Mouse (Mus musculus) liver, postnatal 0 days (tissue): Measurements from ENCODE around the gene Prr7. TPM values are rescaled to one million over a fixed set of nuclear protein-coding genes. Genes with fewer than 3 reads are reported as not detected.

Experiments
- ATAC-seq: fragments of 200-750 bp; cut with Nextera tagmentation; 2 replicates; pipeline ENCODE4 v1.8.0; 2017; ENCODE audit warnings: mild to moderate bottlenecking, moderate library complexity
- DNase-seq: peaks from one replicate; pipeline ENCODE4 v3.0.0-alpha.2; 2016
- H3K27ac ChIP-seq: fragments of 300-500 bp; sonication (generic); 2 replicates; pipeline ENCODE4 v1.5.1; 2014; ENCODE audit warnings: antibody characterized with exemption, moderate library complexity, mild to moderate bottlenecking, low read depth
- H3K27me3 ChIP-seq: fragments of 300-500 bp; sonication (generic); 2 replicates; pipeline ENCODE4 v1.6.1; 2014; ENCODE audit warnings: low read length, control low read depth, mixed read lengths; ENCODE audit not compliant: insufficient read depth
- H3K36me3 ChIP-seq: fragments of 300-500 bp; sonication (generic); replicated peaks from 2 replicates; pipeline ENCODE4 v1.6.1; 2014; ENCODE audit warnings: mild to moderate bottlenecking, control low read depth, low read length, moderate library complexity, mixed read lengths; ENCODE audit not compliant: insufficient read depth
- H3K4me1 ChIP-seq: fragments of 300-500 bp; sonication (generic); 2 replicates; pipeline ENCODE4 v1.6.1; 2014; ENCODE audit warnings: antibody characterized with exemption, mild to moderate bottlenecking, control low read depth; ENCODE audit not compliant: insufficient read depth
- H3K4me2 ChIP-seq: fragments of 300-500 bp; sonication (generic); 2 replicates; pipeline ENCODE4 v1.6.1; 2014; ENCODE audit warnings: low read depth, mild to moderate bottlenecking, low read length, moderate library complexity, mixed read lengths
- H3K4me3 ChIP-seq: fragments of 300-500 bp; sonication (generic); 2 replicates; pipeline ENCODE4 v1.5.1; 2014; ENCODE audit warnings: low read depth, low read length
- H3K9ac ChIP-seq: fragments of 300-500 bp; sonication (generic); replicated peaks from 2 replicates; pipeline ENCODE4 v1.6.1; 2014; ENCODE audit warnings: mild to moderate bottlenecking, moderate library complexity
- H3K9me3 ChIP-seq: fragments of 300-500 bp; sonication (generic); 2 replicates; pipeline ENCODE4 v1.6.1; 2016; ENCODE audit warnings: mild to moderate bottlenecking, control low read depth, low read length, mixed read lengths
- CTCF ChIP-seq: sonication (generic); IDR thresholded peaks from 2 replicates; pipeline ENCODE4 v1.5.1; 2016; ENCODE audit warnings: antibody characterized with exemption, low read depth
- EP300 ChIP-seq: IDR thresholded peaks from 2 replicates; pipeline ENCODE4 v1.6.1; 2016; ENCODE audit warnings: antibody characterized with exemption, low read depth, mild to moderate bottlenecking
- WGBS: fragments of 180-500 bp; shearing (Covaris S2); extraction: QIAGEN DNeasy Blood & Tissue Kit; methylation state at CpG from one replicate; pipeline ENCODE4 v1.1.7; 2014; ENCODE audit not compliant: insufficient replicate concordance; 5-methylcytosine and 5-hydroxymethylcytosine counted together
- polyA plus RNA-seq: library from polyadenylated mRNA; unstranded; fragments of >200 nt; fragmentation: Nextera tagmentation; extraction: Ambion mirVana; gene quantifications from 2 replicates; pipeline ENCODE4 v1.2.1, GENCODE M21; 2015

Prr7 gene
- polyA plus RNA-seq, 1 experiment from 2014 or later: not detected

DNA sequence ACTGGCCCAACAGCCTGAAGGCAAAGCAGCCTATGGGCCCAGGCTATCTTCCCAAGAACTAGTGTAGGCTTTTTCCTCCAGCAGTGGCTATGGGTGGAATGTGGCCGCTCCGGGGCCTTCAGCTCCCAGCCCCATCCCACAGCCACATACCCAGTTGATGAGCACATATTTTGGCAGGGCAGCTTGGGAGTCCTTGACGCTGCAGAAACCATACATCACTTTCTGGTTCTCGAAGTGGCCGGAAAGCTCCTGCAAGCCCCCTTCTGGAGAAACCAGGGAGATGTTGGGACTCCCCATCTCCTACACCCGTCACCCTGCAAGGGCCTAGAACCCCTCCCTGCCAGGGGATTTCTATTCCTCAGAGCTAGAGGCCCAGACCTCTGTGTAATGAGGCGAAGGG is 18.5 kb downstream of the Prr7 start:
- no peaks in the 10 kb centered on the region for H3K9me3 ChIP-seq
- ATAC-seq (no peak), DNase-seq (no peak)
- peaks cover 11% of the 10 kb centered on the region for H3K4me1 ChIP-seq
- peaks cover 29% of the 10 kb centered on the region for H3K27me3 ChIP-seq
- no peak overlapping the region for H3K4me2 ChIP-seq
- no peak overlapping the region for H3K9ac ChIP-seq
- WGBS: 71% methylated on average over 7 of the region's 7 CpGs
- H3K27ac ChIP-seq: peak overlapping the region; percentile 40; the same call in 1 of the 2 replicates
- no peak for TF ChIP-seq EP300
- no peak for TF ChIP-seq CTCF
- no peak overlapping the region for H3K4me3 ChIP-seq
- no peaks in the 10 kb centered on the region for H3K36me3 ChIP-seq

DNA sequence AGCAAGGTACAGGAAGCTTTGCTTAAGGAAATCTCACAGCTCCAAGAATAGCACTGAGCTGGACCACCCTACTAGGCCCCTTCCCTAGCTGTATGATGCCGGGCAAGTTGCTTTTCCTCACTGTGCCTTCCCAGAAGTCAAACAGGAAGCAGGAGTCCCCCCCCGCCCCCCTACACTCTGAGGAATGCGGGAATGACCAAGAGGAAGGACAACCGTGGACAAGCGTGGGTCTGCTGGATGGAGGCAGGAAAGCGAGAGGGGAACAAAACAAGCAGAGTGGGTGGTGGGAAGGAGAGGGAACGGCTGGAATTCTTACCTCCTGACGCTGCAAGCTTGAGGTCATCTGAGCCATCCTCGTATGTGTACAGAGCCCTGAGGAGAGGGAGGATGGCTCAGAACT is 19.0 kb downstream of the Prr7 start:
- no peak overlapping the region for H3K4me2 ChIP-seq
- ATAC-seq (peak; percentile 21), DNase-seq (no peak)
- peaks cover 14% of the 10 kb centered on the region for H3K4me1 ChIP-seq
- 52% methylated on average over 9 of the region's 9 CpGs for WGBS
- H3K9ac ChIP-seq: no peak overlapping the region
- H3K27ac ChIP-seq: peak overlapping the region; percentile 40; the same call in 1 of the 2 replicates
- TF ChIP-seq CTCF: no peak
- TF ChIP-seq EP300: no peak
- H3K27me3 ChIP-seq: peaks cover 34% of the 10 kb centered on the region
- H3K36me3 ChIP-seq: no peaks in the 10 kb centered on the region
- H3K9me3 ChIP-seq: no peaks in the 10 kb centered on the region
- no peak overlapping the region for H3K4me3 ChIP-seq

DNA sequence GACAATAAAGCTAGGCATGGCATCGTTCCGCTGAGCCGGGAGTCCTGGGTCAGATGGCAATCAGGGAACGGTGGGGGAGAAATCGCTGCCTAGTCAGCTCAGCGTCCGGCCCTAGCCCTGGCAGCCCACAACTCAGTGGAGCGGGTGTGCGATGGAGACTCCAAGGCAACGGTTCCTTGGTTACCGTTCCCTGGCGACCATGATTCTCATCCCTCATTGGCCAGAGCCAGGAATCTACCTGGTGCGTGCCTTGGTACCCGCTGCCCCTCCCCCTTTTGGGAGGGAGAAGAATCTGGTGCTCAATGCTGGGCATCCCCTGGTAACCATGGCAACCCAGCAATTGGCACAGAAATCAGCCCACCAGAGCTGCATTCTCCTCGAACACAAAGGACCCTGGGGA is 19.5 kb downstream of the Prr7 start:
- WGBS: 50% methylated on average over 15 of the region's 15 CpGs
- Histone ChIP-seq H3K9ac (no peak overlapping the region), H3K9me3 (no peaks in the 10 kb centered on the region), H3K4me1 (peaks cover 13% of the 10 kb centered on the region), H3K27me3 (peaks cover 39% of the 10 kb centered on the region), H3K4me2 (no peak overlapping the region), H3K4me3 (no peak overlapping the region), H3K36me3 (no peaks in the 10 kb centered on the region), H3K27ac (0 out of 2 replicates have a peak overlapping the region, but pooled peaks have one; percentile 40)
- DNase-seq (no peak), ATAC-seq (no peak)
- TF ChIP-seq CTCF (no peak), EP300 (no peak)

DNA sequence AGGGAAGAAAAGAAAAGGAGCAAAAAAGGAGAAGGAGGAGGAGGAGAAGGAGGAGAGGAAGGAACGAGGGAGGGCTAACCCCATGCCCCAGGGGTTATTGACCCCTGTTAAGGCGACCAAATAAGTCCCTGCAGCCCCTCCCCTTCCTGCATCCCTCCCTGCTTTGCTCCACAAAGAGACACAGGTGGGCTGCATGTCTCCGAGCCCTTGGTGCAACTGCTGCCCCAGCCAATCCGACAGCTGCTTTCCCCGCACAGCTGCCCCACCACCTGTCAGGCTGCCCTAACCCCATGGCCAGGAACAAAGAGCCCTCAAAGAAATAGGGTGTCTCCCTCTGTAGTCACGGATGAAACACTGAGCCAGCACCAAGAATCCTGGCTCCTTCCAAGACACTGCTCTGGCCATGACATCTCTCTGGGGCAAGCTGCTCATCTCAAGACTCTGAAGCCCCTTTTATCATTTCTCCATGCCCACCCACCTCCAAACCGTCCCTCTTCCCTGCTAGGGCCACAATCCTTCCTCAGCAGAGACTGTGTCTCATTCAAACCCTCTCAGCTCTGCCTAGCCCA is 20.5 kb downstream of the Prr7 start:
- Histone ChIP-seq H3K36me3 (no peaks in the 10 kb centered on the region), H3K4me3 (no peak overlapping the region), H3K27ac (no peak overlapping the region), H3K9ac (no peak overlapping the region), H3K4me2 (no peak overlapping the region), H3K4me1 (peaks cover 7% of the 10 kb centered on the region), H3K27me3 (peaks cover 43% of the 10 kb centered on the region), H3K9me3 (no peaks in the 10 kb centered on the region)
- TF ChIP-seq CTCF (no peak), EP300 (no peak)
- 42% methylated on average over 7 of the region's 7 CpGs for WGBS
- DNase-seq (no peak), ATAC-seq (no peak)

GRCm38 (mm10) chr13:55486029-55486794 is 22.1 kb downstream of the Prr7 start:
- H3K4me3 ChIP-seq: 0 out of 2 replicates have a peak overlapping the region, but pooled peaks have one; percentile 56
- 56% methylated on average over 14 of the region's 14 CpGs for WGBS
- TF ChIP-seq EP300: no peak
- TF ChIP-seq CTCF: no peak
- H3K27me3 ChIP-seq: peaks cover 43% of the 10 kb centered on the region
- no peak overlapping the region for H3K9ac ChIP-seq
- no peaks in the 10 kb centered on the region for H3K9me3 ChIP-seq
- H3K36me3 ChIP-seq: no peaks in the 10 kb centered on the region
- no peak overlapping the region for H3K27ac ChIP-seq
- DNase-seq (no peak), ATAC-seq (no peak)
- peaks cover 7% of the 10 kb centered on the region for H3K4me1 ChIP-seq
- peak overlapping the region; percentile 81 for H3K4me2 ChIP-seq

DNA sequence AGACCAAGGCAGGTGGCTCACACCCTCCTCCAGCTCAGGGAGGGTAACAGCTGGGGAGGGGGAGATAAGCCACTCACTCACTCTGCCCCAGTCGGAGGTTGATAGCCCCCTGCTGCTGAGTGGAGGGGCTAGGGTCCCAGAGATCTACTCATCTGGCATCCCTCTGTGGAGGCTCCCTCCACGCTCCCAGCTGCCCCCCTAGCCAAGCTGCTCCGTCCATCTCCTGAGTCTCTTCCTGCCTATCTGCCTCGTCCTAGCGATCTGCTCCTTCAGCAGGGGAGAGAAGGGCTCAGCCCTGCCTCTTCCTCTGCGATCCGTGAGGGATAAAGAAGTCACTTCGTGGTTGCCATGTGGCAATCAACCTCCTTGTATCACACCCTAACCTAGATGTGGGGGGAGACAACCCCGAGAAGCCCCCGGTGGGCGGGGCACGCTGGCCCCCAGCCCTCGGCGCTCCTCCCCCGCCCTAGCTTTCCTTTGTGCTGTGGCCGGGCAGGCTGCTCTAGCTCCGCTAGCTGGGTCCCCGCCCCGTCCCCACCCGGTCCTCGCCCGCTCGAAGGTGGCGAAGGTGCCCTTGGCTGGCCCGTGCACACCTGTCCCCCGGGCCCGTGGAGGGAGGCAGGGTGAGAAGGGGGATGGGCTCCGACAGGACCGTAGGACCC is 23.0 kb downstream of the Prr7 start:
- TF ChIP-seq CTCF: no peak
- no peak for TF ChIP-seq EP300
- H3K27me3 ChIP-seq: peaks cover 46% of the 10 kb centered on the region
- H3K4me3 ChIP-seq: peak overlapping the region; percentile 56
- H3K9ac ChIP-seq: peak overlapping the region; percentile 64
- H3K9me3 ChIP-seq: no peaks in the 10 kb centered on the region
- peaks cover 7% of the 10 kb centered on the region for H3K4me1 ChIP-seq
- DNase-seq (no peak), ATAC-seq (peak; percentile 33)
- no peaks in the 10 kb centered on the region for H3K36me3 ChIP-seq
- H3K4me2 ChIP-seq: peak overlapping the region; percentile 81
- 7% methylated on average over 29 of the region's 29 CpGs for WGBS
- H3K27ac ChIP-seq: peak overlapping the region; percentile 51; the same call in 1 of the 2 replicates
